Mouse (Mus musculus): Measurements from ENCODE around the gene Aldh4a1. TPM values are rescaled to one million over a fixed set of nuclear protein-coding genes. Genes with fewer than 3 reads are reported as not detected.
A peak's percentile ranks its signal among the peaks of the same experiment; 100 is the strongest.

Gene Aldh4a1
- polyA plus RNA-seq, 1 experiment from 2014 or later, result 12.9 TPM

DNA sequence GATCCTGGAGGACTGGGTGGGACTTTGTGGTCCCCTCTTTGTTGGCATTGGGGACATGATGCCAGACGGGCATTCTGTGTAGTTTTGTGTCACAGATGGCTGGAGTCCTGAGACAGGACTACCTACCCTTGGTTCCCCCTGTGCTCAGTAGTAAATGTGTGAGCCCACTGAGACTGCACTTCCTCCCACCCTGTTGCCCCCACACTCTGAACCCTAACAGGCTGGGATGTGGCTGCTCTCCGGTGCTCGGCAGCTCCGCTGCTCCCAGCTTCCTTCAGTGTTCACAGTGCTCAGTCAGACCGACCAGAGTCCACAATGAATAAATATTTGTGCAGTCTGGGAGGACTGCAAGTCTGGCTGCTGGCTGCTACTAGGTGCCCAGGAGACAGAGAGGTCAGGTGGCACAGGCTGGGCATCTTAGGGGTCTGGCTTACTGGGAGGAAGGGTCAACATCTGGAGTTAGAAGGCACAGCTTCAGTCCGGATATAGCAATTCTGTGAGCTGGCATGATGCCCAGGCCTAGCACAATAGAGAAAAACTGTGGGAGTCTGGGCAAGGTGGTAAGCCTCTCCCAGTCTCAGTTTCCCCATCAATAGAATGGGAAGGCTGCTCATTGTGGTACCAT lies 41.1 kb upstream of the Aldh4a1 start:
- 10% methylated on average over 6 of the region's 6 CpGs for WGBS
- H3K27ac ChIP-seq (replicated peaks), result peak overlapping the region; percentile 84
- peak overlapping the region; percentile 40 for H3K4me2 ChIP-seq (replicated peaks; ENCODE audit: low read depth)
- ATAC-seq (ENCODE audit: low FRiP score, low TSS enrichment) (peak; percentile 59), DNase-seq (ENCODE audit: low spot score) (peak; percentile 68)
- H3K9ac ChIP-seq (ENCODE audit: low read length), result peak overlapping the region; percentile 52
- no peaks in the 10 kb centered on the region for H3K36me3 ChIP-seq (ENCODE audit: control insufficient read depth, insufficient read depth, low read length)
- H3K9me3 ChIP-seq (ENCODE audit: control insufficient read depth, low read length), result no peaks in the 10 kb centered on the region
- H3K4me3 ChIP-seq (ENCODE audit: low read depth, low read length), result peak overlapping the region; percentile 12
- no peaks in the 10 kb centered on the region for H3K27me3 ChIP-seq (ENCODE audit: control insufficient read depth, insufficient read depth, low read length)
- H3K4me1 ChIP-seq (replicated peaks; ENCODE audit: control insufficient read depth, insufficient read depth), result peaks cover 24% of the 10 kb centered on the region
- TF ChIP-seq CTCF (IDR thresholded peaks at IDR 0.05; ENCODE audit: low read depth), result no peak

DNA sequence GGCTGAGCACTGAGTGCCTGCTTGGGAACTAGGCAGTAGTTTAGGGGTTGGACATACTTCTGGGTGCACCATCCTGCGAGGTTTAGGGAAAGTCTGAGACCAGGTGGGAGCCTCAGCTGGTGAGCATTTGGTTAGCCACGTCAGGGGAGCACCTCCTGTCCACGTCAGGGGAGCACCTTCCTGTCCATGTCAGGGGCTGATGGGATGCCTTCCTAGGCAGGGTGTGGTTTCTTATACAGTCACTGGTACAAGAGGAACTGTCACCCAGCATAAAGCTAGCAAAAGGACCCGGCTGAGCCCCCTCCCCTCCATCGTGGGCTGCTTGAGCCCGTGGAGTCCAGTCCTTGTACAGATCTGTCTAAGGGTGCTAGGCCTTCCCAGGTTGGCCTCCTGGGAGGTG lies 40.3 kb upstream of the Aldh4a1 start:
- TF ChIP-seq EP300 (optimal IDR thresholded peaks at IDR 0.05) (no peak), CTCF (IDR thresholded peaks at IDR 0.05; ENCODE audit: low read depth) (no peak)
- H3K9ac ChIP-seq (ENCODE audit: low read length), result no peak overlapping the region
- H3K36me3 ChIP-seq (ENCODE audit: control insufficient read depth, insufficient read depth, low read length), result no peaks in the 10 kb centered on the region
- H3K27me3 ChIP-seq (ENCODE audit: control insufficient read depth, insufficient read depth, low read length), result no peaks in the 10 kb centered on the region
- peak overlapping the region; percentile 84; the same call in 1 of the 2 replicates for H3K27ac ChIP-seq (replicated peaks)
- peaks cover 24% of the 10 kb centered on the region for H3K4me1 ChIP-seq (replicated peaks; ENCODE audit: control insufficient read depth, insufficient read depth)
- ATAC-seq (ENCODE audit: low FRiP score, low TSS enrichment) (no peak), DNase-seq (ENCODE audit: low spot score) (no peak)
- H3K9me3 ChIP-seq (ENCODE audit: control insufficient read depth, low read length), result no peaks in the 10 kb centered on the region
- 73% methylated on average over 6 of the region's 6 CpGs for WGBS
- H3K4me3 ChIP-seq (ENCODE audit: low read depth, low read length), result no peak overlapping the region
- no peak overlapping the region for H3K4me2 ChIP-seq (replicated peaks; ENCODE audit: low read depth)

- DNase-seq (ENCODE audit: low spot score), result no peak
- Histone ChIP-seq H3K4me2 (replicated peaks; ENCODE audit: low read depth) (no peak overlapping the region), H3K9ac (ENCODE audit: low read length) (no peak overlapping the region), H3K4me1 (replicated peaks; ENCODE audit: control insufficient read depth, insufficient read depth) (peaks cover 24% of the 10 kb centered on the region), H3K27ac (replicated peaks) (no peak overlapping the region), H3K27me3 (ENCODE audit: control insufficient read depth, insufficient read depth, low read length) (no peaks in the 10 kb centered on the region), H3K4me3 (ENCODE audit: low read depth, low read length) (no peak overlapping the region), H3K9me3 (ENCODE audit: control insufficient read depth, low read length) (no peaks in the 10 kb centered on the region), H3K36me3 (ENCODE audit: control insufficient read depth, insufficient read depth, low read length) (no peaks in the 10 kb centered on the region)
- 77% methylated on average over 3 of the region's 3 CpGs for WGBS
- TF ChIP-seq CTCF (IDR thresholded peaks at IDR 0.05; ENCODE audit: low read depth) (peak; percentile 61), EP300 (optimal IDR thresholded peaks at IDR 0.05) (no peak)
- no peak for ATAC-seq (ENCODE audit: low FRiP score, low TSS enrichment)
Observed at GRCm38 (mm10) chr4:139582903-139583302, 39.8 kb upstream of the Aldh4a1 start.

GRCm38 (mm10) chr4:139583629-139584245 lies 38.9 kb upstream of the Aldh4a1 start:
- no peak overlapping the region for H3K9ac ChIP-seq (ENCODE audit: low read length)
- H3K4me2 ChIP-seq (replicated peaks; ENCODE audit: low read depth), result no peak overlapping the region
- ATAC-seq (ENCODE audit: low FRiP score, low TSS enrichment) (no peak), DNase-seq (ENCODE audit: low spot score) (no peak)
- H3K4me1 ChIP-seq (replicated peaks; ENCODE audit: control insufficient read depth, insufficient read depth), result peaks cover 24% of the 10 kb centered on the region
- no peak overlapping the region for H3K4me3 ChIP-seq (ENCODE audit: low read depth, low read length)
- TF ChIP-seq CTCF (IDR thresholded peaks at IDR 0.05; ENCODE audit: low read depth) (no peak), EP300 (optimal IDR thresholded peaks at IDR 0.05) (no peak)
- H3K9me3 ChIP-seq (ENCODE audit: control insufficient read depth, low read length), result no peaks in the 10 kb centered on the region
- H3K36me3 ChIP-seq (ENCODE audit: control insufficient read depth, insufficient read depth, low read length), result no peaks in the 10 kb centered on the region
- H3K27me3 ChIP-seq (ENCODE audit: control insufficient read depth, insufficient read depth, low read length), result no peaks in the 10 kb centered on the region
- no peak overlapping the region for H3K27ac ChIP-seq (replicated peaks)
- WGBS, result 68% methylated on average over 11 of the region's 11 CpGs

GRCm38 (mm10) chr4:139584704-139585103 lies 38.0 kb upstream of the Aldh4a1 start:
- H3K9ac ChIP-seq (ENCODE audit: low read length), result no peak overlapping the region
- 54% methylated on average over 11 of the region's 11 CpGs for WGBS

GRCm38 (mm10) chr4:139585713-139586112 lies 37.0 kb upstream of the Aldh4a1 start:
- peaks cover 13% of the 10 kb centered on the region for H3K4me1 ChIP-seq (replicated peaks; ENCODE audit: control insufficient read depth, insufficient read depth)
- TF ChIP-seq EP300 (optimal IDR thresholded peaks at IDR 0.05) (no peak), CTCF (IDR thresholded peaks at IDR 0.05; ENCODE audit: low read depth) (no peak)
- no peak overlapping the region for H3K4me2 ChIP-seq (replicated peaks; ENCODE audit: low read depth)
- H3K27ac ChIP-seq (replicated peaks), result no peak overlapping the region
- ATAC-seq (ENCODE audit: low FRiP score, low TSS enrichment), result no peak
- H3K9ac ChIP-seq (ENCODE audit: low read length), result no peak overlapping the region
- no peak overlapping the region for H3K4me3 ChIP-seq (ENCODE audit: low read depth, low read length)
- WGBS, result 62% methylated on average over 7 of the region's 7 CpGs
- no peaks in the 10 kb centered on the region for H3K36me3 ChIP-seq (ENCODE audit: control insufficient read depth, insufficient read depth, low read length)
- DNase-seq (ENCODE audit: low spot score), result no peak
- H3K27me3 ChIP-seq (ENCODE audit: control insufficient read depth, insufficient read depth, low read length), result no peaks in the 10 kb centered on the region
- H3K9me3 ChIP-seq (ENCODE audit: control insufficient read depth, low read length), result no peaks in the 10 kb centered on the region

More at GRCm38 (mm10) chr4:139584704-139585103, 38.0 kb upstream of the Aldh4a1 start:
- no peaks in the 10 kb centered on the region for H3K27me3 ChIP-seq (ENCODE audit: control insufficient read depth, insufficient read depth, low read length)
- no peak overlapping the region for H3K4me3 ChIP-seq (ENCODE audit: low read depth, low read length)
- ATAC-seq (ENCODE audit: low FRiP score, low TSS enrichment) (no peak), DNase-seq (ENCODE audit: low spot score) (no peak)
- peak overlapping the region; percentile 30; the same call in 1 of the 2 replicates for H3K27ac ChIP-seq (replicated peaks)
- no peak for TF ChIP-seq CTCF (IDR thresholded peaks at IDR 0.05; ENCODE audit: low read depth)
- no peak for TF ChIP-seq EP300 (optimal IDR thresholded peaks at IDR 0.05)
- H3K9me3 ChIP-seq (ENCODE audit: control insufficient read depth, low read length), result no peaks in the 10 kb centered on the region
- no peaks in the 10 kb centered on the region for H3K36me3 ChIP-seq (ENCODE audit: control insufficient read depth, insufficient read depth, low read length)
- H3K4me2 ChIP-seq (replicated peaks; ENCODE audit: low read depth), result no peak overlapping the region
- peaks cover 20% of the 10 kb centered on the region for H3K4me1 ChIP-seq (replicated peaks; ENCODE audit: control insufficient read depth, insufficient read depth)
